Mouse (Mus musculus) hindbrain, embryonic 14.5 days (tissue): ENCODE data around the gene Polm. TPM values are rescaled to one million over a fixed set of nuclear protein-coding genes. Genes with fewer than 3 reads are reported as not detected.
A peak's percentile ranks its signal among the peaks of the same experiment; 100 is the strongest.

Source experiments
- ATAC-seq: fragments of 200-750 bp; cut with Nextera tagmentation; 2 replicates; pipeline ENCODE4 v1.8.0; 2017; ENCODE audit warnings: moderate number of reproducible peaks, mild to moderate bottlenecking, moderate TSS enrichment, moderate library complexity; ENCODE audit not compliant: low FRiP score
- DNase-seq: peaks from one replicate; pipeline ENCODE4 v3.0.0-alpha.2; 2015; ENCODE audit warnings: low spot score
- H3K27ac ChIP-seq: fragments of 300-500 bp; sonication (generic); 2 replicates; pipeline ENCODE4 v1.5.1; 2014; ENCODE audit warnings: mild to moderate bottlenecking, moderate library complexity
- H3K27me3 ChIP-seq: fragments of 300-500 bp; sonication (generic); 2 replicates; pipeline ENCODE4 v1.6.1; 2014; ENCODE audit warnings: mild to moderate bottlenecking, low read length, mixed read lengths; ENCODE audit not compliant: control insufficient read depth, insufficient read depth
- H3K36me3 ChIP-seq: fragments of 300-500 bp; sonication (generic); replicated peaks from 2 replicates; pipeline ENCODE4 v1.6.1; 2014; ENCODE audit not compliant: control insufficient read depth, insufficient read depth
- H3K4me1 ChIP-seq: fragments of 300-500 bp; sonication (generic); replicated peaks from 2 replicates; pipeline ENCODE4 v1.6.1; 2014; ENCODE audit warnings: antibody characterized with exemption, low read length, mixed read lengths; ENCODE audit not compliant: control insufficient read depth, insufficient read depth
- H3K4me2 ChIP-seq: fragments of 300-500 bp; sonication (generic); replicated peaks from 2 replicates; pipeline ENCODE4 v1.6.1; 2014; ENCODE audit warnings: mild to moderate bottlenecking, moderate library complexity
- H3K4me3 ChIP-seq: fragments of 300-500 bp; sonication (generic); replicated peaks from 2 replicates; pipeline ENCODE4 v1.5.1; 2014; ENCODE audit warnings: mild to moderate bottlenecking, low read length
- H3K9ac ChIP-seq: fragments of 300-500 bp; sonication (generic); 2 replicates; pipeline ENCODE4 v1.6.1; 2014
- H3K9me3 ChIP-seq: fragments of 300-500 bp; sonication (generic); 2 replicates; pipeline ENCODE4 v1.6.1; 2016; ENCODE audit warnings: low read length; ENCODE audit not compliant: control insufficient read depth
- WGBS: fragments of 180-500 bp; shearing (Covaris S2); extraction: QIAGEN DNeasy Blood & Tissue Kit; methylation state at CpG from one replicate; pipeline ENCODE4 v1.1.7; 2014; 5-methylcytosine and 5-hydroxymethylcytosine counted together
- polyA plus RNA-seq: library from polyadenylated mRNA; unstranded; fragments of >200 nt; fragmentation: Nextera tagmentation; extraction: Ambion mirVana; gene quantifications from 2 replicates; pipeline ENCODE4 v1.2.1, GENCODE M21; 2014

The Polm gene
- polyA plus RNA-seq, 1 experiment from 2014 or later: 4.7 TPM

DNA sequence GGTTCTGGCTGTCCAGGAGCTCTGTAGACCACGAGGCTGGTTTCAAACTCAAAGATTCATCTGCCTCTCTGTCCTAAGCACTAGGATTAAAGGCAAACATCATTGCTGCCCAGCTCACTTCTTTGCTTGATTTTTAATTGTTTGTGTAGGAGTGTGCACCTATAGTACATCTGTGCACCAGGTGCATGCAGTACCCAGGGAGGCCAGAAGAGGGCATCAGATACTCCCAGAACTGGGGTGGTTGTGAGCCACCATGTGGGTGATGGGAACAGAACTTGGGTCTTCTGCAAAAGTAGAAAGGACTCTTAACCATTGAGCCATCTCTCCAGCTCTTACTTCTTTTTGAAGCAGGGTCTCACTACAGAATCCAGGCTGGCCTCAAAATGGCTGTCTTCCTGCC is 20.9 kb upstream of the Polm start:
- H3K9me3 ChIP-seq: no peaks in the 10 kb centered on the region
- ATAC-seq: no peak
- H3K4me3 ChIP-seq: no peak overlapping the region
- no peak overlapping the region for H3K9ac ChIP-seq
- WGBS: 90% methylated on average over 1 of the region's 1 CpGs
- no peak overlapping the region for H3K4me2 ChIP-seq
- H3K4me1 ChIP-seq: 0 out of 2 replicates have a peak, but pooled peaks cover 6% of the 10 kb centered on the region
- H3K27me3 ChIP-seq: peaks cover 35% of the 10 kb centered on the region
- no peak overlapping the region for H3K27ac ChIP-seq
- no peaks in the 10 kb centered on the region for H3K36me3 ChIP-seq
- no peak for DNase-seq

DNA sequence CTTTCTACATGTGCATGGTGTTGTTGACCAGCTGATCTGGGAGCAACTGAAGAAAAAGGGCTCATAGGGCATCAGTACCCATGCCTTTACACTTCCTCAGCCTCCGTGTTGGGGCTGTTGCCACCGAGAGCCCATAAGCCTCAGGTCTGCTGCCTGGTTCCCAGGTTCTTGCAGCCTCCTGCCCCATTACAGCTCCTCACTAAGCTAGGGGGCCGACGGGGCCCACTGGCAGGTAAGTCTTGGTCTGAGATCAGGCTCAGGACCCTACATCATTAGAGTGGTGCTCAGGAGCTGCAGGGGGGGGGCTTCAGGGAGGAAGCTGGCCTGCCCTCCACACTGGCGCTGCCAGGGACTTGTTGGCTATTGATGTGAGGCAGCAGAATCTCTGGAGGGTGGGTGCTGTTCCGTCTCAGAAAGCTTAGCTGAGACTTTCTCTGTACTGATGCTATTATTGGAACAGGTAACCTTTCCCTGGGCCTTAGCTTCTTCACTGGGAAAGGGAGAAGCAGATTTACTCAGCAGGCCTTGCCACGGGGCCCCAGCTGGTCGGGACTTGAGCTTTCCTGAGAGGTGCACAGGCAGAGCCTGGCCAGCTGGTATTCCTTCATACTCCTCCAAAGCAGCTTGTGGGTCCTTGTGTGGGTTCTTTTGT is 18.8 kb upstream of the Polm start:
- Histone ChIP-seq H3K4me1 (0 out of 2 replicates have a peak, but pooled peaks cover 3% of the 10 kb centered on the region), H3K4me2 (no peak overlapping the region), H3K9ac (no peak overlapping the region), H3K4me3 (no peak overlapping the region), H3K9me3 (no peaks in the 10 kb centered on the region), H3K36me3 (no peaks in the 10 kb centered on the region), H3K27me3 (peaks cover 16% of the 10 kb centered on the region), H3K27ac (no peak overlapping the region)
- DNase-seq (no peak), ATAC-seq (no peak)
- WGBS: 76% methylated on average over 8 of the region's 8 CpGs

DNA sequence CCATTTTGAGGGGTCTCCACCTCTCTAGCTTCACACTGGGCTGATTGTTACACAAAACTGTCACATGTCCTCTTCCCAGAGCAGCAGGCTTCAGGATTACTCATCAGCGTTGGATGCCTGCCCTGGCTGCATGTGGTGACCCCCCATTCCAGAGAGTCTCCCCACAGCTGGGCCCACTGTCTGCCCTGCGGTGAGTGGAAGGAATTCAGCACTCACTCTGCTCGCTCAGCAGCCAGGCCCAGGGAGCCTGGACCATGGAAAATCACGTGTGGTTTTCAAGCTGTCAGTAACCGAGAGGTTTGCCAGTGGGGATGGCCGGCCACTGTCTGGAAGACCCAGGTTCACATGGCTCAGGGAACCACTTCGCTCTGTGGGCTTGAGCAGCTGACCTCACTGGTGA is 18.1 kb upstream of the Polm start:
- 34% methylated on average over 7 of the region's 7 CpGs for WGBS
- no peak overlapping the region for H3K4me2 ChIP-seq
- 0 out of 2 replicates have a peak overlapping the region, but pooled peaks have one; percentile 31 for H3K9ac ChIP-seq
- DNase-seq (no peak), ATAC-seq (peak; percentile 31; the same call in 1 of the 2 replicates)
- no peak overlapping the region for H3K4me3 ChIP-seq
- no peaks in the 10 kb centered on the region for H3K4me1 ChIP-seq
- no peaks in the 10 kb centered on the region for H3K9me3 ChIP-seq
- H3K27me3 ChIP-seq: peaks cover 9% of the 10 kb centered on the region
- H3K27ac ChIP-seq: no peak overlapping the region
- H3K36me3 ChIP-seq: no peaks in the 10 kb centered on the region

DNA sequence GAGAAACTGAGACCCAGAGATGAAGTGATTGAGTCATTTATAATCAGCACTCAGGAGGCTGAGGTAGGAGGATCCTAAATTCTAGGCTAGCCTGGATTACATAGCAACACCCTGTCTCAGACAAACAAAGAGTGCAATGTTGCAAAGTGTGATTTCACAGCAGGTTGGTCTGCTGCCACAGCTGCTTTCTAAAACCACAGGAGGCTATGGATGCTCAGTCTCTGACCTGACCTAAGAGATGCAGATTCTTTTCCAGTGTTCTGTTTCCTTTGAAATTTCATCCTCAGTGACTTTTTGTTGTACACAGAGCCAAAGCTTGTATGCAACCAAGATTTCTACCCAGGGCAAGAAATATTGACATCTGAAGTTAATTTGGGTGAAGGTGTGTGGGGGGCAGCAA is 17.7 kb upstream of the Polm start:
- no peak overlapping the region for H3K27ac ChIP-seq
- peak; percentile 47 for DNase-seq
- no peaks in the 10 kb centered on the region for H3K36me3 ChIP-seq

DNA sequence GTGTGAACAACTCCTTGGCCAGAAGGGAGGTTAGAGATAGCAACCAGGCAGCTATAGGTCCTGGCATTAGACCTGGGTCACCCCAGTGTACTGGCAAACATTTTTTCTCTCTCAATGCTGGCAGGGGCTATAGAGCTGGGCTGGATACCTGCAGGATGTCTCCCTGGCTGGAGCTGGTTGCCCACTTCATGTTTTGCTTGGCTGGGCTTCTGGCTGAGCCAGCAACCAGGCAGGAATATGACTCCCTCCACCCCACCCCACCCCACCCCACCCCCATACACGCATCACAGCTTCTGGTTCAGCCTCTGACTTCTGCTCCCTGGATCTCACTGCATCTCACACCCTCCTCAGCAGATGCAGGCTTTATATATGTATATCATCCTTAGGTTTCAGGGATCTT is 14.5 kb upstream of the Polm start:
- Histone ChIP-seq H3K27ac (no peak overlapping the region), H3K9me3 (no peaks in the 10 kb centered on the region), H3K36me3 (no peaks in the 10 kb centered on the region), H3K4me3 (no peak overlapping the region), H3K9ac (no peak overlapping the region), H3K4me1 (no peaks in the 10 kb centered on the region), H3K4me2 (no peak overlapping the region), H3K27me3 (no peaks in the 10 kb centered on the region)
- ATAC-seq: no peak
- WGBS: 39% methylated on average over 1 of the region's 1 CpGs
- no peak for DNase-seq

More for the DNA sequence above, 17.7 kb upstream of the Polm start:
- Histone ChIP-seq H3K27me3 (peaks cover 5% of the 10 kb centered on the region), H3K9ac (no peak overlapping the region), H3K9me3 (no peaks in the 10 kb centered on the region), H3K4me3 (no peak overlapping the region), H3K4me1 (no peaks in the 10 kb centered on the region), H3K4me2 (no peak overlapping the region)
- no peak for ATAC-seq

DNA sequence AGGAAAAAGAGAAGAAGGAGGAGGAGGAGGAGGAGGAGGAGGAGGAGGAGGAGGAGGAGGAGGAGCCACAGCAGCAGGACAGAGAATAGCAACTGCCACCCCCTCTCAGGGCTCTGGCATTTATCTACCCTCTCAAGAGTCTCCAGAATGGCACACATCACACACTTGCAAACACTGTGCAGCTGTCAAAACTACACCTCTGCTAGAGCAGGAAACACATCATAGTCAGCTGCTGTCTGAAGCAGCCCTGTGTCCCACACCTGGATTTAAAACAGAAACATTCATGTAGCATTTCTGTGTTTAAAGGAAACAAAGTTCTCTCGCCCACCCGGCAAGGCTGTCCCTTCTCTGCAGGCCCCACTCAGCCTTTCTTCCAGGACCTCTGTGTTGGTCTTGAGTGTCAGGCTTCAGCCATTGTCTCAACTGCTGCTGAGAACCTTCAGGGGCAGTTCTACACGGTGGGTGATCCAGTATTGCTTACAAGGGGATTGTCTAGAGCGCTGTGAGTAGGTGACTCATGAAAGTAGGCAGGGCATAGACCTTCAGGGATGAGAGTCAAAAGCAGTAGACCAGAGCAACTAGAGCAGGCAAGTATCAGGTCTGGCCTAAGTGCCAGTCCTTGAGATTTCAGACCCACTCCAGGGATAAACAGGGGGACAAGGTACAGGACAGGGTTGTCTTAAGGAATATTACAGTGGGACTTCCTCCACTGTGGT is 13.4 kb upstream of the Polm start:
- H3K9me3 ChIP-seq: no peaks in the 10 kb centered on the region
- no peak overlapping the region for H3K4me3 ChIP-seq
- H3K36me3 ChIP-seq: no peaks in the 10 kb centered on the region
- 63% methylated on average over 4 of the region's 4 CpGs for WGBS
- no peak overlapping the region for H3K9ac ChIP-seq
- H3K27ac ChIP-seq: no peak overlapping the region
- no peaks in the 10 kb centered on the region for H3K27me3 ChIP-seq
- no peaks in the 10 kb centered on the region for H3K4me1 ChIP-seq
- no peak overlapping the region for H3K4me2 ChIP-seq
- no peak for ATAC-seq
- no peak for DNase-seq

DNA sequence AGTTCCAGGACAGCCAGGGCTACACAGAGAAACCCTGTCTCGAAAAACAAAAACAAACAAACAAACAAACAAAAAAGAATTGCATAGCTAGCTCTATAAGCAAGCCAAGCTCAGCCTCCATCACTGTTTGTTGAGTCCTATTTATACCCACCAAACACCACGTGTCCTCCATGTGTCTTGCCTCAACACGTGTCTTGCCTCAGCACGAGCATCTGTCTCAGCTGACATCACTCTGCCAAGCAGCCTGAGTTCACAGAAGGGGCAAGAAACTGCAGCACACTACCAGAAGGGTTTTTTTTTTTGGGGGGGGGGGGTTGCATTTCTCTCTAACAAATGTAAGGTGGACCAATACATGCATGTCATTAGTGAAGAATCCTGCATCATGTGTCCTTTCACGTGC is 12.6 kb upstream of the Polm start:
- no peaks in the 10 kb centered on the region for H3K27me3 ChIP-seq
- ATAC-seq: no peak
- H3K4me2 ChIP-seq: no peak overlapping the region
- DNase-seq: no peak
- 77% methylated on average over 5 of the region's 5 CpGs for WGBS
- H3K4me3 ChIP-seq: no peak overlapping the region
- H3K4me1 ChIP-seq: no peaks in the 10 kb centered on the region
- H3K9me3 ChIP-seq: no peaks in the 10 kb centered on the region
- H3K27ac ChIP-seq: no peak overlapping the region
- H3K9ac ChIP-seq: no peak overlapping the region
- H3K36me3 ChIP-seq: no peaks in the 10 kb centered on the region

DNA sequence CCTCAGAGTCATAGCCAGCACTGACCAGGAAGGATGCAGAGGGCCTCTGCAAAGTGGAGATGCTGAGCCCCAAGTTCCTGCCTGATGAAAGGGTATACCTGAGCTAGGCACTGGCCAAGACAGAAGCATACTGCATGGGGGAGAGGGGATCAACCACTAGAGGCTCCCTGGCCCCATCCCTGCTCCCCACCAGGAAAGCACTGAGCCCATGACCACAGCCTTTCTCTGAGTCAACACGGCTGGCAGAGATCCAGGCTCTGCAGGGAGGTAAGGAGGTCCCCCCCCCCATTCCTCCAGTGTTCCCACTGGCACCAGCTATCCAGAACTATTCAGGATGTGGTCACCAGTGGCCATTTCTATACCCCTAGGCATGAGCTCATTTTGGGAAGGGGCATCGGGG is 11.5 kb upstream of the Polm start:
- H3K9me3 ChIP-seq: no peaks in the 10 kb centered on the region
- DNase-seq: no peak
- no peak overlapping the region for H3K4me2 ChIP-seq
- no peaks in the 10 kb centered on the region for H3K36me3 ChIP-seq
- H3K27me3 ChIP-seq: no peaks in the 10 kb centered on the region
- H3K4me3 ChIP-seq: no peak overlapping the region
- H3K4me1 ChIP-seq: no peaks in the 10 kb centered on the region
- H3K9ac ChIP-seq: no peak overlapping the region
- ATAC-seq: no peak
- no peak overlapping the region for H3K27ac ChIP-seq
- WGBS: 75% methylated on average over 2 of the region's 2 CpGs

DNA sequence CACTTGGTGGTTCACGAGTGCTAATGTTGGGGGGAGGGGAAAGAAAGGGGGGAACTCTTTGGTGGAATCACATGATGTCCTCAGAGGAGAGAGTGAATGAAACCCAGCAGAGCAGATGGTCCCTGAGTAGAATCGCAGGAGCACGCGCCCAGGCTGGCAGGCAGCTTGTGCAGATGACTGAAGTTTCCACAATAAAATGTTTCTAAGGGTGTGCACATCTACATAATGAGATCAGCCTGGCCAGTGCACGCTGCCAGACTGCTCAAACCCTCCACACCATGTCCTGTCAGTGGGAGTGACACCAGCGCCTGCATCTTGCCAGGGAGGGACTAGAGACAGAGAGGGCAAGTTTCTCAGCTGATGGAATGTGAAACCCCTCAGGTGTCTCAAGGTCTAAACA is 10.9 kb upstream of the Polm start:
- Histone ChIP-seq H3K27ac (no peak overlapping the region), H3K4me2 (no peak overlapping the region), H3K9me3 (no peaks in the 10 kb centered on the region), H3K27me3 (no peaks in the 10 kb centered on the region), H3K9ac (no peak overlapping the region), H3K4me1 (no peaks in the 10 kb centered on the region), H3K36me3 (no peaks in the 10 kb centered on the region), H3K4me3 (no peak overlapping the region)
- ATAC-seq (peak; percentile 43; the same call in 1 of the 2 replicates), DNase-seq (peak; percentile 25)
- WGBS: 33% methylated on average over 6 of the region's 6 CpGs
